Mouse (Mus musculus): ENCODE data around the gene Ccdc121. TPM values are rescaled to one million over a fixed set of nuclear protein-coding genes. Genes with fewer than 3 reads are reported as not detected.

Gene Ccdc121
- not detected for total RNA-seq (2021)

- DNase-seq, result peak; percentile 38
Observed at GRCm38 (mm10) chr1:181511307-181511706, at the start of gene Ccdc121. TSS of gene Ccdc121 (minus strand) at chr1:181511451.

GRCm38 (mm10) chr1:181560325-181560724, 49.1 kb upstream of the Ccdc121 start:
- no peak for DNase-seq

GRCm38 (mm10) chr1:181559655-181560054, 48.4 kb upstream of the Ccdc121 start:
- no peak for DNase-seq

GRCm38 (mm10) chr1:181555475-181555874, 44.2 kb upstream of the Ccdc121 start:
- no peak for DNase-seq

GRCm38 (mm10) chr1:181552533-181553410, 41.5 kb upstream of the Ccdc121 start:
- no peak for DNase-seq

GRCm38 (mm10) chr1:181550826-181551225, 39.6 kb upstream of the Ccdc121 start:
- DNase-seq, result no peak

- no peak for DNase-seq
Observed at GRCm38 (mm10) chr1:181549987-181550386, 38.7 kb upstream of the Ccdc121 start.

GRCm38 (mm10) chr1:181545044-181545772, 34.0 kb upstream of the Ccdc121 start:
- peak; percentile 73 for DNase-seq

GRCm38 (mm10) chr1:181543711-181544383, 32.6 kb upstream of the Ccdc121 start:
- DNase-seq, result peak; percentile 55

GRCm38 (mm10) chr1:181539846-181540769, 28.9 kb upstream of the Ccdc121 start:
- DNase-seq, result no peak

GRCm38 (mm10) chr1:181537627-181538525, 26.6 kb upstream of the Ccdc121 start:
- DNase-seq, result no peak

GRCm38 (mm10) chr1:181535165-181535873, 24.1 kb upstream of the Ccdc121 start:
- peak; percentile 22 for DNase-seq

GRCm38 (mm10) chr1:181529368-181529767, 18.1 kb upstream of the Ccdc121 start:
- peak; percentile 90 for DNase-seq

- no peak for DNase-seq
Observed at GRCm38 (mm10) chr1:181525996-181526395, 14.7 kb upstream of the Ccdc121 start.

GRCm38 (mm10) chr1:181523831-181524230, 12.6 kb upstream of the Ccdc121 start:
- no peak for DNase-seq

GRCm38 (mm10) chr1:181521401-181522091, 10.3 kb upstream of the Ccdc121 start:
- DNase-seq, result no peak

GRCm38 (mm10) chr1:181519137-181519536, 7.9 kb upstream of the Ccdc121 start:
- no peak for DNase-seq

GRCm38 (mm10) chr1:181518046-181518445, 6.8 kb upstream of the Ccdc121 start:
- no peak for DNase-seq

- DNase-seq, result no peak
Observed at GRCm38 (mm10) chr1:181512430-181513129, 1.3 kb upstream of the Ccdc121 start.

Measured in heart, postnatal 4 days (tissue).